Mouse (Mus musculus) testis, adult 2 months (tissue): ENCODE measurements around the gene Rimkla. TPM values are rescaled to one million over a fixed set of nuclear protein-coding genes. Genes with fewer than 3 reads are reported as not detected.
A peak's percentile ranks its signal among the peaks of the same experiment; 100 is the strongest.
"Not testable (repeated sequence)": the region's sequence is repeated elsewhere in the genome, so short reads cannot be mapped to it uniquely, and the experiment has no call there.

Experiments
- H3K27ac ChIP-seq: fragments of 200-500 bp; 2 replicates; pipeline ENCODE4 v1.5.1; 2012; ENCODE audit warnings: low read depth, low read length; ENCODE audit not compliant: control insufficient read depth, insufficient read depth
- H3K27me3 ChIP-seq: fragments of 200-500 bp; 2 replicates; pipeline ENCODE4 v1.6.1; 2012; ENCODE audit warnings: mild to moderate bottlenecking, low read length, moderate library complexity; ENCODE audit not compliant: control insufficient read depth, insufficient read depth
- H3K36me3 ChIP-seq: fragments of 200-500 bp; 2 replicates; pipeline ENCODE4 v1.6.1; 2012; ENCODE audit warnings: mild to moderate bottlenecking, low read length; ENCODE audit not compliant: control insufficient read depth, insufficient read depth
- H3K4me1 ChIP-seq: fragments of 200-500 bp; 2 replicates; pipeline ENCODE4 v1.6.1; 2012; ENCODE audit warnings: low read length; ENCODE audit not compliant: control insufficient read depth, insufficient read depth
- H3K4me3 ChIP-seq: fragments of 200-500 bp; 2 replicates; pipeline ENCODE4 v1.5.1; 2012; ENCODE audit warnings: low read depth, mild to moderate bottlenecking, low read length, moderate library complexity, mixed read lengths; ENCODE audit not compliant: control insufficient read depth
- CTCF ChIP-seq: fragments of 200-500 bp; IDR thresholded peaks from 2 replicates; pipeline ENCODE4 v1.5.1; 2012; ENCODE audit warnings: low read depth, mild to moderate bottlenecking, inconsistent platforms, low read length, moderate library complexity; ENCODE audit not compliant: control insufficient read depth, insufficient read depth, insufficient replicate concordance
- POLR2A ChIP-seq: fragments of 200-500 bp; IDR thresholded peaks from 2 replicates; pipeline ENCODE4 v1.6.1; 2012; ENCODE audit warnings: low read depth, mild to moderate bottlenecking, inconsistent platforms, low read length, moderate library complexity; ENCODE audit not compliant: control insufficient read depth
- polyA plus RNA-seq: library from polyadenylated mRNA; depleted of rRNA; stranded (reverse); fragments of >200 nt; gene quantifications from 2 replicates; pipeline ENCODE4 v1.2.3, GENCODE M21; 2012; rRNA removed

Gene Rimkla
- polyA plus RNA-seq, result 0.46 and 0.65 TPM in 2 replicates

- no peaks in the 10 kb centered on the region for H3K27me3 ChIP-seq
- H3K27ac ChIP-seq, result no peak within 1 kb of the TSS
- no peaks in the 10 kb centered on the region for H3K36me3 ChIP-seq
- peak within 1 kb of the TSS; percentile 66 for H3K4me3 ChIP-seq
- TF ChIP-seq CTCF, result no peak
- TF ChIP-seq POLR2A, result no peak
- peaks cover 3% of the 10 kb centered on the region; the same call in 1 of the 2 replicates for H3K4me1 ChIP-seq
These were observed at the start of gene Rimkla for GRCm38 (mm10) chr4:119492291-119492932. TSS of gene Rimkla (minus strand) at chr4:119492628.

GRCm38 (mm10) chr4:119540533-119540890, 48.1 kb upstream of the Rimkla start:
- H3K4me1 ChIP-seq, result peaks cover 3% of the 10 kb centered on the region; the same call in 1 of the 2 replicates
- H3K27me3 ChIP-seq, result no peaks in the 10 kb centered on the region
- TF ChIP-seq POLR2A (no peak), CTCF (no peak)
- peak overlapping the region; percentile 91 for H3K27ac ChIP-seq
- H3K36me3 ChIP-seq, result no peaks in the 10 kb centered on the region
- H3K4me3 ChIP-seq, result peak overlapping the region; percentile 98

GRCm38 (mm10) chr4:119539836-119540532, 47.6 kb upstream of the Rimkla start:
- no peaks in the 10 kb centered on the region for H3K36me3 ChIP-seq
- TF ChIP-seq POLR2A (no peak; the same call in 1 of the 2 replicates), CTCF (no peak)
- no peaks in the 10 kb centered on the region for H3K27me3 ChIP-seq
- peaks cover 3% of the 10 kb centered on the region; the same call in 1 of the 2 replicates for H3K4me1 ChIP-seq
- H3K27ac ChIP-seq, result peak overlapping the region; percentile 91
- peak overlapping the region; percentile 98 for H3K4me3 ChIP-seq

GRCm38 (mm10) chr4:119539031-119539824, 46.8 kb upstream of the Rimkla start, which contains the start of gene Frg2f1:
TSS of gene Frg2f1 (minus strand) at chr4:119539529.
- H3K27ac ChIP-seq, result peak within 1 kb of the TSS; percentile 91
- H3K36me3 ChIP-seq, result no peaks in the 10 kb centered on the region
- H3K4me3 ChIP-seq, result peak within 1 kb of the TSS; percentile 98
- H3K4me1 ChIP-seq, result peaks cover 3% of the 10 kb centered on the region; the same call in 1 of the 2 replicates
- no peak for TF ChIP-seq CTCF
- TF ChIP-seq POLR2A, result peak; percentile 48
- no peaks in the 10 kb centered on the region for H3K27me3 ChIP-seq

- peaks cover 3% of the 10 kb centered on the region; the same call in 1 of the 2 replicates for H3K4me1 ChIP-seq
- H3K36me3 ChIP-seq, result no peaks in the 10 kb centered on the region
- TF ChIP-seq CTCF (no peak), POLR2A (no peak)
- no peaks in the 10 kb centered on the region for H3K27me3 ChIP-seq
- H3K27ac ChIP-seq, result no peak overlapping the region
- H3K4me3 ChIP-seq, result no peak overlapping the region
These were observed 45.0 kb upstream of the Rimkla start for GRCm38 (mm10) chr4:119537436-119537835.

GRCm38 (mm10) chr4:119536615-119537014, 44.2 kb upstream of the Rimkla start, which contains the start of gene Foxj3:
TSS of gene Foxj3 (plus strand) at chr4:119537004.
- not testable (repeated sequence) for H3K4me1 ChIP-seq, H3K27ac ChIP-seq, H3K27me3 ChIP-seq

GRCm38 (mm10) chr4:119535103-119535502, 42.7 kb upstream of the Rimkla start:
- Histone ChIP-seq H3K27me3 (no peaks in the 10 kb centered on the region), H3K4me1 (peaks cover under 1% of the 10 kb centered on the region; the same call in 1 of the 2 replicates), H3K4me3 (no peak overlapping the region), H3K36me3 (no peaks in the 10 kb centered on the region), H3K27ac (no peak overlapping the region)
- no peak for TF ChIP-seq POLR2A
- TF ChIP-seq CTCF, result no peak

More at GRCm38 (mm10) chr4:119536615-119537014, 44.2 kb upstream of the Rimkla start, which contains the start of gene Foxj3:
- H3K36me3 ChIP-seq, H3K4me3 ChIP-seq: not testable (repeated sequence)
